Mouse (Mus musculus): ENCODE measurements around the gene Tmem132c. TPM values are rescaled to one million over a fixed set of nuclear protein-coding genes. Genes with fewer than 3 reads are reported as not detected.

Tmem132c gene
- polyA plus RNA-seq, 1 experiment: not detected

DNA sequence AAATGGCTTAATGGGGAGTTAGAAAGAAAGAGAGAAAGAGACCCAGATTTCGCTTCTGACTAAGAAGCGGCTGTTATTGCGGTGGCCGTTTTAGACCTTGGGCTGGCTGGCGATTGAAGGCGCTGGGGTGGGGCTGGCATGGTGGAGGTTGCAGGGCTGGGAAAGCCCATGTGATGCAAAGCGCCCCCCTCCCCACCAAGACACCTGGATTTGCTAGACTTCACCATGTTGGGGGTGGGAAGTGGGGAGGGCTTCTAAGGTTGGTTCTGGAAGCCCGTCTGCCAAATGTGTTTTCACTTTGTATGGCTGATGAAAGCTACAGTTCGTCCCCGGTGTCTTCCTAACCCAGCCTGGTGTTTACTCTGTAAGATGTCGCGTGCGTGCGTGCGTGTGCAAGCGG, 1.6 kb downstream of the Tmem132c start:
- H3ac ChIP-seq (ENCODE audit: control insufficient read depth, insufficient read length): no peak overlapping the region
- no peaks in the 10 kb centered on the region for H3K79me2 ChIP-seq (ENCODE audit: control insufficient read depth, insufficient read depth)
- no peak overlapping the region for H3K4me2 ChIP-seq (ENCODE audit: low read depth)
- H3K4me3 ChIP-seq: no peak overlapping the region
- no peaks in the 10 kb centered on the region for H3K36me3 ChIP-seq (ENCODE audit: control insufficient read depth, insufficient read depth)
- TF ChIP-seq E2F4 (IDR thresholded peaks at IDR 0.05; ENCODE audit: insufficient read depth) (no peak), SRF (IDR thresholded peaks at IDR 0.05; ENCODE audit: control insufficient read depth, insufficient read length, low read depth) (no peak), USF1 (IDR thresholded peaks at IDR 0.05; ENCODE audit: low read depth) (no peak)
- H3K27me3 ChIP-seq (ENCODE audit: control insufficient read depth, insufficient read depth, insufficient read length): no peaks in the 10 kb centered on the region

DNA sequence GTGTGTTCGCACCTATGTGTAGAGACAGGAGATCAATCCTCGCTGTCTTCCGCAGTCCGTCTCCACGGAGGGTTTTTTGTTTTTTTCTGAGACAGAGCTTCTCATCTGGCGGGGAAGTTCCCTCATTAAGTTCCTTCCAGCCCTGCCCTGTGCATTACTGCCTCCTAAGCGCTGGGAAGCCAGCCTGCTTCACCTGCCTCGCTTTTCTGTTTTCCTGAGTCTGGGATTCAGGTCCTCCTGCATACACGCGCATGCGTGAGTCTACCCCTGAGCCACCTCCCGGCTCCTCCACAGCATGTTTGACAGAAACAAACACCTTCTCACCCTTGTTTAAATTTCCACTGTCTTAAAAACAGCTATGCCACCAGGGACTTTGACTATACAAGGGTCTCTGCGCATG, 2.0 kb downstream of the Tmem132c start:
- Histone ChIP-seq H3K4me3 (no peak overlapping the region), H3K79me2 (ENCODE audit: control insufficient read depth, insufficient read depth) (no peaks in the 10 kb centered on the region), H3K27me3 (ENCODE audit: control insufficient read depth, insufficient read depth, insufficient read length) (no peaks in the 10 kb centered on the region), H3K36me3 (ENCODE audit: control insufficient read depth, insufficient read depth) (no peaks in the 10 kb centered on the region), H3ac (ENCODE audit: control insufficient read depth, insufficient read length) (no peak overlapping the region), H3K4me2 (ENCODE audit: low read depth) (no peak overlapping the region)
- TF ChIP-seq SRF (IDR thresholded peaks at IDR 0.05; ENCODE audit: control insufficient read depth, insufficient read length, low read depth): no peak
- no peak for TF ChIP-seq CEBPB (IDR thresholded peaks at IDR 0.05; ENCODE audit: insufficient read depth, poor library complexity, severe bottlenecking)
- TF ChIP-seq POLR2AphosphoS2 (IDR thresholded peaks at IDR 0.05; ENCODE audit: insufficient read length, low read depth): no peak
- TF ChIP-seq TCF3 (IDR thresholded peaks at IDR 0.05; ENCODE audit: insufficient read length, low read depth): no peak
- no peak for TF ChIP-seq MAX (IDR thresholded peaks at IDR 0.05; ENCODE audit: low read depth)
- no peak for TF ChIP-seq USF1 (IDR thresholded peaks at IDR 0.05; ENCODE audit: low read depth)
- TF ChIP-seq REST (IDR thresholded peaks at IDR 0.05; ENCODE audit: insufficient read depth, insufficient read length): no peak
- TF ChIP-seq TCF12 (IDR thresholded peaks at IDR 0.05; ENCODE audit: insufficient read depth, poor library complexity, severe bottlenecking): no peak
- no peak for TF ChIP-seq E2F4 (IDR thresholded peaks at IDR 0.05; ENCODE audit: insufficient read depth)
- no peak for TF ChIP-seq MYOD1 (IDR thresholded peaks at IDR 0.05; ENCODE audit: control insufficient read depth in 1 of 3, insufficient read length in 2 of 3, low read depth in 2 of 3)
- TF ChIP-seq MYOG (IDR thresholded peaks at IDR 0.05; ENCODE audit: control insufficient read depth in 1 of 3, insufficient read depth in 1 of 3, insufficient read length in 2 of 3, low read depth in 2 of 3): no peak
- no peak for TF ChIP-seq POLR2A (IDR thresholded peaks at IDR 0.05; ENCODE audit: insufficient read length, low read depth)

DNA sequence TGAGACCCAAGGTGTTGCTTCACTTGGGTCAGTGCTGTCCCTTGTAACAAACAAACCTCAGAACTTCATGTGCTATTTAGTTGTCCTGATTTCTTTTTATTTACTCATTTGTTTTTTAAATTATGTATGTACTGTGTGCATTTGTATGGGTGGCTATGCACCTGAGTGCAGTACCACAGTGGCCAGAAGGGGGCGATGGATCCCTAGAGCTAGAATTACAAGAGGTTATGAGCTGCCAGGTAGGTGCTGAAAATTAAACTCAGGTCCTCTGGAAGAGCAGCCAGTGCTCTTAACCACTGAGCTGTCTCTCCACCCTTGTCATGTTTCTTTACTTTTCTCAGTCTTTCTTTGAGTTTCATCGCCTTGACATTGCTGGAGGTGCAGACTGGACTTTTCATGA, 11.7 kb downstream of the Tmem132c start:
- Histone ChIP-seq H3ac (ENCODE audit: control insufficient read depth, insufficient read length) (no peak overlapping the region), H3K36me3 (ENCODE audit: control insufficient read depth, insufficient read depth) (no peaks in the 10 kb centered on the region), H3K79me2 (ENCODE audit: control insufficient read depth, insufficient read depth) (no peaks in the 10 kb centered on the region), H3K4me3 (no peak overlapping the region), H3K27me3 (ENCODE audit: control insufficient read depth, insufficient read depth, insufficient read length) (no peaks in the 10 kb centered on the region), H3K4me2 (ENCODE audit: low read depth) (no peak overlapping the region)
- TF ChIP-seq POLR2AphosphoS2 (IDR thresholded peaks at IDR 0.05; ENCODE audit: insufficient read length, low read depth) (no peak), POLR2A (IDR thresholded peaks at IDR 0.05; ENCODE audit: insufficient read length, low read depth) (no peak), MYOG (IDR thresholded peaks at IDR 0.05; ENCODE audit: control insufficient read depth in 1 of 3, insufficient read depth in 1 of 3, insufficient read length in 2 of 3, low read depth in 2 of 3) (no peak), CEBPB (IDR thresholded peaks at IDR 0.05; ENCODE audit: insufficient read depth, poor library complexity, severe bottlenecking) (no peak), TCF12 (IDR thresholded peaks at IDR 0.05; ENCODE audit: insufficient read depth, poor library complexity, severe bottlenecking) (no peak), REST (IDR thresholded peaks at IDR 0.05; ENCODE audit: insufficient read depth, insufficient read length) (no peak), SRF (IDR thresholded peaks at IDR 0.05; ENCODE audit: control insufficient read depth, insufficient read length, low read depth) (no peak), MYOD1 (IDR thresholded peaks at IDR 0.05; ENCODE audit: control insufficient read depth in 1 of 3, insufficient read length in 2 of 3, low read depth in 2 of 3) (no peak), E2F4 (IDR thresholded peaks at IDR 0.05; ENCODE audit: insufficient read depth) (no peak), TCF3 (IDR thresholded peaks at IDR 0.05; ENCODE audit: insufficient read length, low read depth) (no peak), MAX (IDR thresholded peaks at IDR 0.05; ENCODE audit: low read depth) (no peak)

DNA sequence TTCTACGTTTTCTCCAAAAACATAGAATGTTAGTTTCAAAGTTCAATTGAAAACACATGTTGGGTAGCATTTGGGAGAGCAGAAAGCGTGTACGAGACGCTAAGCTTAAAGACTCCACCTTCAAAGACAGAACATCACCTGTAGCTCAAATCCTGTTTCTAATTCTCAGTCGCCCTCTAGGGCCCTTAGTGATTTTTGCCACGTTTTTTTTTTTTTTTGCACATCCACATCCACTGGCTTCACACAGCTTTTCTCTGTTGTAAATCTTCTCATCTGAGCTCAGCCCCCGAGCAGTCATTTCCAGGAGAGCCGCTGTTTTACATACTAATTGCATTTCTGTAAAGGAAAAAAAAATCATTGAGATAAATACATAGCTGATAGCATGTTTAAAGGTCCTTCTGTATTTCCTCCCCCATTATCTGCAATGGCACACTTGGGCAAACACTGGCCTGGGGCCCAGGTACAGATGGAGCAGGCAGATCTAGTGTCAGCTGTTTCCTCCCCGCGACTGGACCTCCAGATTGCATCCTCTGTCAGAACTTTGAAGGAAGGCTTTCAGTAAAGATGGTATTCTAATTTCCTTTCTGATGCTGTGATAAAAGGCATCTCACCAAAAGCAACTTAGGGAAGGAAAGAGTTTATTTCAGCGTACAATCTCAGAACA, 15.5 kb downstream of the Tmem132c start:
- H3K79me2 ChIP-seq (ENCODE audit: control insufficient read depth, insufficient read depth): no peaks in the 10 kb centered on the region
- no peak for TF ChIP-seq TCF12 (IDR thresholded peaks at IDR 0.05; ENCODE audit: insufficient read depth, poor library complexity, severe bottlenecking)
- TF ChIP-seq USF1 (IDR thresholded peaks at IDR 0.05; ENCODE audit: low read depth): no peak
- TF ChIP-seq REST (IDR thresholded peaks at IDR 0.05; ENCODE audit: insufficient read depth, insufficient read length): no peak
- TF ChIP-seq E2F4 (IDR thresholded peaks at IDR 0.05; ENCODE audit: insufficient read depth): no peak
- no peak for TF ChIP-seq POLR2A (IDR thresholded peaks at IDR 0.05; ENCODE audit: insufficient read length, low read depth)
- TF ChIP-seq SRF (IDR thresholded peaks at IDR 0.05; ENCODE audit: control insufficient read depth, insufficient read length, low read depth): no peak
- TF ChIP-seq MYOG (IDR thresholded peaks at IDR 0.05; ENCODE audit: control insufficient read depth in 1 of 3, insufficient read depth in 1 of 3, insufficient read length in 2 of 3, low read depth in 2 of 3): no peak
- TF ChIP-seq TCF3 (IDR thresholded peaks at IDR 0.05; ENCODE audit: insufficient read length, low read depth): no peak
- no peak for TF ChIP-seq MAX (IDR thresholded peaks at IDR 0.05; ENCODE audit: low read depth)
- no peak overlapping the region for H3K4me2 ChIP-seq (ENCODE audit: low read depth)
- no peaks in the 10 kb centered on the region for H3K27me3 ChIP-seq (ENCODE audit: control insufficient read depth, insufficient read depth, insufficient read length)
- H3ac ChIP-seq (ENCODE audit: control insufficient read depth, insufficient read length): no peak overlapping the region
- no peaks in the 10 kb centered on the region for H3K36me3 ChIP-seq (ENCODE audit: control insufficient read depth, insufficient read depth)
- no peak overlapping the region for H3K4me3 ChIP-seq

GRCm38 (mm10) chr5:127262136-127262535, 20.5 kb downstream of the Tmem132c start:
- H3K36me3 ChIP-seq (ENCODE audit: control insufficient read depth, insufficient read depth): no peaks in the 10 kb centered on the region
- no peak overlapping the region for H3K4me3 ChIP-seq
- no peak overlapping the region for H3ac ChIP-seq (ENCODE audit: control insufficient read depth, insufficient read length)
- no peaks in the 10 kb centered on the region for H3K27me3 ChIP-seq (ENCODE audit: control insufficient read depth, insufficient read depth, insufficient read length)
- no peaks in the 10 kb centered on the region for H3K79me2 ChIP-seq (ENCODE audit: control insufficient read depth, insufficient read depth)
- no peak overlapping the region for H3K4me2 ChIP-seq (ENCODE audit: low read depth)
- TF ChIP-seq TCF3 (IDR thresholded peaks at IDR 0.05; ENCODE audit: insufficient read length, low read depth): no peak
- TF ChIP-seq POLR2AphosphoS2 (IDR thresholded peaks at IDR 0.05; ENCODE audit: insufficient read length, low read depth): no peak
- TF ChIP-seq MYOG (IDR thresholded peaks at IDR 0.05; ENCODE audit: control insufficient read depth in 1 of 3, insufficient read depth in 1 of 3, insufficient read length in 2 of 3, low read depth in 2 of 3): no peak
- TF ChIP-seq CEBPB (IDR thresholded peaks at IDR 0.05; ENCODE audit: insufficient read depth, poor library complexity, severe bottlenecking): no peak
- TF ChIP-seq SRF (IDR thresholded peaks at IDR 0.05; ENCODE audit: control insufficient read depth, insufficient read length, low read depth): no peak
- TF ChIP-seq REST (IDR thresholded peaks at IDR 0.05; ENCODE audit: insufficient read depth, insufficient read length): no peak
- no peak for TF ChIP-seq MAX (IDR thresholded peaks at IDR 0.05; ENCODE audit: low read depth)
- no peak for TF ChIP-seq TCF12 (IDR thresholded peaks at IDR 0.05; ENCODE audit: insufficient read depth, poor library complexity, severe bottlenecking)
- TF ChIP-seq E2F4 (IDR thresholded peaks at IDR 0.05; ENCODE audit: insufficient read depth): no peak
- no peak for TF ChIP-seq MYOD1 (IDR thresholded peaks at IDR 0.05; ENCODE audit: control insufficient read depth in 1 of 3, insufficient read length in 2 of 3, low read depth in 2 of 3)
- no peak for TF ChIP-seq POLR2A (IDR thresholded peaks at IDR 0.05; ENCODE audit: insufficient read length, low read depth)
- no peak for TF ChIP-seq USF1 (IDR thresholded peaks at IDR 0.05; ENCODE audit: low read depth)

Measured in myocyte (in vitro differentiated cells).